Mouse (Mus musculus): Measurements from ENCODE around the gene Nfkbib. TPM values are rescaled to one million over a fixed set of nuclear protein-coding genes. Genes with fewer than 3 reads are reported as not detected.
A peak's percentile ranks its signal among the peaks of the same experiment; 100 is the strongest.

Gene Nfkbib
- total and polyA plus RNA-seq, 2 experiments from 2014 or later: 3.5 to 26.7 TPM

GRCm38 (mm10) chr7:28774164-28774563 lies 6.9 kb upstream of the Nfkbib start:
- Histone ChIP-seq H3K4me3 (ENCODE audit: low read depth, low read length) (no peak overlapping the region), H3K27ac (ENCODE audit: low read depth) (no peak overlapping the region), H3K36me3 (replicated peaks; ENCODE audit: control insufficient read depth, insufficient read depth, low read length) (0 out of 2 replicates have a peak, but pooled peaks cover 9% of the 10 kb centered on the region), H3K9me3 (replicated peaks; ENCODE audit: control insufficient read depth, low read length) (no peaks in the 10 kb centered on the region), H3K4me1 (ENCODE audit: control insufficient read depth, insufficient read depth) (no peaks in the 10 kb centered on the region), H3K9ac (replicated peaks; ENCODE audit: low read depth, low read length) (no peak overlapping the region), H3K27me3 (ENCODE audit: control insufficient read depth, insufficient read depth, low read length) (no peaks in the 10 kb centered on the region), H3K4me2 (ENCODE audit: low read depth, low read length) (no peak overlapping the region)
- 89% methylated on average over 12 of the region's 12 CpGs for WGBS
- no peak for DNase-seq (ENCODE audit: low spot score)
- no peak for ATAC-seq (ENCODE audit: insufficient read depth, low read depth)
- TF ChIP-seq EP300 (IDR thresholded peaks at IDR 0.05; ENCODE audit: low read depth) (no peak), CTCF (IDR thresholded peaks at IDR 0.05; ENCODE audit: low read depth) (no peak)

DNA sequence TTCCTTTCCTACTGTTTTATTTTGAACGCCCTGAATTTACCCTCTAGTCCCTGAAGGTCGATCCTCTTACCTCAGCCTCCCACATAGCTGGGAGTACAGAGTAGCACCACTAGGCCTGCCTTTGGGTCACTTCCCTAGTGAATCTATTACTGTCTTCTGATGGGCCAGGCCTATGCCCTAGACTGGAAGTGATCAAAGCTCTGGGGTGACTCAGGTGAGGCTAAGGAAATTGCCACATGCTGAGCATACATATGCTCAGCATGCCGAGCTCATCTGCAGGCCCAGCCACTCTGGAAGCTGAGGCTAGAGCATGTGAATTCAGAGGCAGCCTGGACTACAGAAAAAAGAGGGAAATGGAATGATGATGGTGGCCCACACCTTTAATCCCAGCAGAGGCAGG lies 5.9 kb upstream of the Nfkbib start:
- Histone ChIP-seq H3K36me3 (replicated peaks; ENCODE audit: control insufficient read depth, insufficient read depth, low read length) (0 out of 2 replicates have a peak, but pooled peaks cover 9% of the 10 kb centered on the region), H3K4me2 (ENCODE audit: low read depth, low read length) (no peak overlapping the region), H3K9me3 (replicated peaks; ENCODE audit: control insufficient read depth, low read length) (no peaks in the 10 kb centered on the region), H3K27ac (ENCODE audit: low read depth) (peak overlapping the region; percentile 34; the same call in 1 of the 2 replicates), H3K9ac (replicated peaks; ENCODE audit: low read depth, low read length) (no peak overlapping the region), H3K4me3 (ENCODE audit: low read depth, low read length) (no peak overlapping the region), H3K27me3 (ENCODE audit: control insufficient read depth, insufficient read depth, low read length) (no peaks in the 10 kb centered on the region), H3K4me1 (ENCODE audit: control insufficient read depth, insufficient read depth) (no peaks in the 10 kb centered on the region)
- TF ChIP-seq CTCF (IDR thresholded peaks at IDR 0.05; ENCODE audit: low read depth): no peak
- TF ChIP-seq EP300 (IDR thresholded peaks at IDR 0.05; ENCODE audit: low read depth): no peak
- peak; percentile 40 for ATAC-seq (ENCODE audit: insufficient read depth, low read depth)
- 55% methylated on average over 3 of the region's 3 CpGs for WGBS
- DNase-seq (ENCODE audit: low spot score): peak; percentile 41

DNA sequence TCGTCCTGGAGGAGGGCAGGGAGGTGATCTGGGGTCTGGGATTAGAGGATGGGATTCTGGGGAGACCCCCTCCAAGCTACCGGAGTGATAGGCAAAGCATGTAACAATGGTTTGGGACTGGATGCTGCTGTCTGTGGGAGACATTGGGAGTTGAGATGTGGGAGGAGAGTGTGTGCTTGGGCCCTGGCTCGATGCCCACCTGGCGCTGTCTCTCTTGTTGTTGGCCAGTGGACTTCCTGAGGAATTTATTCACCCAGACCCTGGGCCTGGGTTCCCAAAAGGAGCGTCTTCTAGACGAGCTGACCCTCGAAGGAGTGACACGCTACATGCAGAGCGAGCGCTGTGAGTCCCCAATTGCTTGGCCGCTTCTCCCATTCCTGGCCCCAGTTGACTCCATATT lies 4.6 kb upstream of the Nfkbib start:
- no peak for ATAC-seq (ENCODE audit: insufficient read depth, low read depth)
- Histone ChIP-seq H3K36me3 (replicated peaks; ENCODE audit: control insufficient read depth, insufficient read depth, low read length) (0 out of 2 replicates have a peak, but pooled peaks cover 4% of the 10 kb centered on the region), H3K4me3 (ENCODE audit: low read depth, low read length) (no peak overlapping the region), H3K27me3 (ENCODE audit: control insufficient read depth, insufficient read depth, low read length) (no peaks in the 10 kb centered on the region), H3K27ac (ENCODE audit: low read depth) (no peak overlapping the region), H3K4me1 (ENCODE audit: control insufficient read depth, insufficient read depth) (peaks cover 6% of the 10 kb centered on the region), H3K9me3 (replicated peaks; ENCODE audit: control insufficient read depth, low read length) (no peaks in the 10 kb centered on the region), H3K4me2 (ENCODE audit: low read depth, low read length) (no peak overlapping the region), H3K9ac (replicated peaks; ENCODE audit: low read depth, low read length) (no peak overlapping the region)
- TF ChIP-seq CTCF (IDR thresholded peaks at IDR 0.05; ENCODE audit: low read depth) (no peak), EP300 (IDR thresholded peaks at IDR 0.05; ENCODE audit: low read depth) (no peak)
- DNase-seq (ENCODE audit: low spot score): no peak
- WGBS: 78% methylated on average over 11 of the region's 11 CpGs

- 68% methylated on average over 3 of the region's 3 CpGs for WGBS
Measured at GRCm38 (mm10) chr7:28770309-28770708, 3.0 kb upstream of the Nfkbib start.

DNA sequence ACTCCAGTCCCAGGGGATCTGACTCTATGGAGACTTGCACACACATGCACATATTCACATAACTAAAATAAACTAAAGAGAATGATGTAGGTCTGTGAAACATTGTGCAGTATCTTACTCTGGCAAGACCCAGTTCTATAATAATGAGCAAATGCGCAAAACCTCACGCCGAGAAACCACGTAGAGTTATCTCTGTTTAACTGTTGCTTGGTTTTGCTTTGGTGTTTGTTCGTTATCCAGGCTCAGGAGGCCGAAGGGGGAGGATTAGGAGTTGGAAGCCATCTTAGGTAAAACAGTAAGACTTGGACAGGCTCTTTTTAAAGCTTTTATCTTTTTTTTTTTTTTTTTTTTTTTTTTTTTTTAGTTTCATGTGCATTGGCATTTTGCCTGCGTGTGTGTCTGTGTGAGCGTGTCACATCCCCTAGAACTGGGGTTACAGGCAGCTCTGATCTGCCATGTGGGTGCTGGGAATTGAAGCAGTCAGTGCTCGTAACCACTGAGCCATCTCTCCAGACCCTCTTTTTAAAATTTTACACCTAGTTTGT lies 2.2 kb upstream of the Nfkbib start:
- DNase-seq (ENCODE audit: low spot score): no peak
- Histone ChIP-seq H3K9me3 (replicated peaks; ENCODE audit: control insufficient read depth, low read length) (no peaks in the 10 kb centered on the region), H3K4me2 (ENCODE audit: low read depth, low read length) (no peak overlapping the region), H3K27me3 (ENCODE audit: control insufficient read depth, insufficient read depth, low read length) (no peaks in the 10 kb centered on the region), H3K4me3 (ENCODE audit: low read depth, low read length) (no peak overlapping the region), H3K27ac (ENCODE audit: low read depth) (no peak overlapping the region), H3K9ac (replicated peaks; ENCODE audit: low read depth, low read length) (no peak overlapping the region), H3K4me1 (ENCODE audit: control insufficient read depth, insufficient read depth) (peaks cover 15% of the 10 kb centered on the region), H3K36me3 (replicated peaks; ENCODE audit: control insufficient read depth, insufficient read depth, low read length) (no peaks in the 10 kb centered on the region)
- no peak for ATAC-seq (ENCODE audit: insufficient read depth, low read depth)
- no peak for TF ChIP-seq CTCF (IDR thresholded peaks at IDR 0.05; ENCODE audit: low read depth)
- 89% methylated on average over 9 of the region's 9 CpGs for WGBS

More at GRCm38 (mm10) chr7:28770309-28770708, 3.0 kb upstream of the Nfkbib start:
- DNase-seq (ENCODE audit: low spot score) (no peak), ATAC-seq (ENCODE audit: insufficient read depth, low read depth) (no peak)
- Histone ChIP-seq H3K36me3 (replicated peaks; ENCODE audit: control insufficient read depth, insufficient read depth, low read length) (no peaks in the 10 kb centered on the region), H3K9me3 (replicated peaks; ENCODE audit: control insufficient read depth, low read length) (no peaks in the 10 kb centered on the region), H3K27ac (ENCODE audit: low read depth) (no peak overlapping the region), H3K9ac (replicated peaks; ENCODE audit: low read depth, low read length) (no peak overlapping the region), H3K4me3 (ENCODE audit: low read depth, low read length) (no peak overlapping the region), H3K4me1 (ENCODE audit: control insufficient read depth, insufficient read depth) (peaks cover 13% of the 10 kb centered on the region), H3K27me3 (ENCODE audit: control insufficient read depth, insufficient read depth, low read length) (no peaks in the 10 kb centered on the region), H3K4me2 (ENCODE audit: low read depth, low read length) (no peak overlapping the region)
- TF ChIP-seq EP300 (IDR thresholded peaks at IDR 0.05; ENCODE audit: low read depth): no peak
- TF ChIP-seq CTCF (IDR thresholded peaks at IDR 0.05; ENCODE audit: low read depth): no peak

DNA sequence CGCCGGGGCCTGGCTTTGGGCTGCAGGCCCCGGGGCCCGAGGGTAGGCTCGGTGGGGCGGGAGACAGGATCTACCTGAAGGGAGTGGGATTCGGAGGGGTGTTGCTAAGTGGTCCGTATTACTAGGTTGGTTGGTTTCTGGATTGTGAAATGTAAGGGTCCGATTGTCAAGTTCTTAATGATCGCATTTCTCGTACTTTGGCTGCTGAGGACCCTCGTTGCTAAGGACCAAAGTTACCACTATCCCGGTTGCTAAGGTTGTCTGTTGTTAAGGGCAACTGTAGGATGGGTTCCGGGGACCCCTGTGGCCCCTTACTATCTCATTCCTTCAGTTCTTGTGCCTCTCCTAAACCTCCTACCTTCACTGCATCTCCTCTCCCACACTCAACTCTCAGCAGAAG lies 402 bp downstream of the Nfkbib start:
- DNase-seq (ENCODE audit: low spot score): no peak
- H3K27ac ChIP-seq (ENCODE audit: low read depth): no peak overlapping the region
- H3K27me3 ChIP-seq (ENCODE audit: control insufficient read depth, insufficient read depth, low read length): no peaks in the 10 kb centered on the region
- H3K4me3 ChIP-seq (ENCODE audit: low read depth, low read length): peak overlapping the region; percentile 63
- no peak for ATAC-seq (ENCODE audit: insufficient read depth, low read depth)
- H3K4me2 ChIP-seq (ENCODE audit: low read depth, low read length): peak overlapping the region; percentile 81
- H3K9ac ChIP-seq (replicated peaks; ENCODE audit: low read depth, low read length): peak overlapping the region; percentile 73
- no peaks in the 10 kb centered on the region for H3K9me3 ChIP-seq (replicated peaks; ENCODE audit: control insufficient read depth, low read length)
- 4% methylated on average over 14 of the region's 14 CpGs for WGBS
- TF ChIP-seq EP300 (IDR thresholded peaks at IDR 0.05; ENCODE audit: low read depth): no peak
- peaks cover 15% of the 10 kb centered on the region for H3K4me1 ChIP-seq (ENCODE audit: control insufficient read depth, insufficient read depth)
- peaks cover 5% of the 10 kb centered on the region; the same call in 1 of the 2 replicates for H3K36me3 ChIP-seq (replicated peaks; ENCODE audit: control insufficient read depth, insufficient read depth, low read length)

All from heart, postnatal 0 days (tissue).